Mouse (Mus musculus): ENCODE data around the gene Scpep1. TPM values are rescaled to one million over a fixed set of nuclear protein-coding genes. Genes with fewer than 3 reads are reported as not detected.

The Scpep1 gene
- polyA plus RNA-seq (2012; rRNA removed) = 16.8 and 23.4 TPM in 2 replicates

GRCm38 (mm10) chr11:88955217-88955969, at the start of gene Scpep1:
Gene Scpep1 (minus strand): TSS chr11:88955465.

GRCm38 (mm10) chr11:88998974-88999722, 43.9 kb upstream of the Scpep1 start, which contains the start of gene Trim25:
Gene Trim25 (plus strand): TSS chr11:88999376.

GRCm38 (mm10) chr11:88970202-88970732, 15.0 kb upstream of the Scpep1 start, which contains the start of gene Coil:
Gene Coil (plus strand): TSS chr11:88970252.

GRCm38 (mm10) chr11:88966881-88967361, 11.7 kb upstream of the Scpep1 start, which contains the start of gene Elobl:
Gene Elobl (minus strand): TSS chr11:88966931.

Other genes starting within 250 kb of the Scpep1 start
- gene Msi2, start 237.0 kb downstream of the Scpep1 start, polyA plus RNA-seq (2012; rRNA removed) = 69.9 and 72.7 TPM in 2 replicates
- 44.1 and 47.1 TPM in 2 replicates for gene Akap1, start 90.9 kb downstream of the Scpep1 start, polyA plus RNA-seq (2012; rRNA removed)
- gene Elobl, start 11.5 kb upstream of the Scpep1 start, polyA plus RNA-seq (2012; rRNA removed) = 0.09 TPM in 1 of 2 replicates, not detected in the other
- gene Coil, start 14.8 kb upstream of the Scpep1 start, polyA plus RNA-seq (2012; rRNA removed) = 29.3 and 30.6 TPM in 2 replicates
- gene Trim25, start 43.9 kb upstream of the Scpep1 start, polyA plus RNA-seq (2012; rRNA removed) = 2.9 and 3.9 TPM in 2 replicates
- 16.0 and 16.7 TPM in 2 replicates for gene Dgke, start 111.4 kb upstream of the Scpep1 start, polyA plus RNA-seq (2012; rRNA removed)
- 0.15 and 0.64 TPM in 2 replicates for gene Gm525, start 118.4 kb upstream of the Scpep1 start, polyA plus RNA-seq (2012; rRNA removed)